Mouse (Mus musculus): ENCODE results near the gene Acp5.

GRCm38 (mm10) chr9:22150946-22151345, 15.4 kb upstream of the Acp5 start:
- TF ChIP-seq EP300 (IDR thresholded peaks at IDR 0.05): no peak
- TF ChIP-seq CTCF (IDR thresholded peaks at IDR 0.05): no peak
